Mouse (Mus musculus) G1E (cell line): ENCODE data around the gene Flad1. TPM values are rescaled to one million over a fixed set of nuclear protein-coding genes. Genes with fewer than 3 reads are reported as not detected.

ENCODE experiments used
- ATAC-seq: 2 replicates; pipeline ENCODE4 v1.8.0; 2016; ENCODE audit warnings: mild to moderate bottlenecking; ENCODE audit not compliant: insufficient number of reproducible peaks, poor library complexity, low FRiP score, severe bottlenecking; ENCODE audit errors: extremely low read depth
- DNase-seq: peaks from one replicate; pipeline ENCODE4 v3.0.0; 2012; ENCODE audit warnings: low spot score
- H3K27me3 ChIP-seq: 2 replicates; pipeline ENCODE4 v1.6.1; 2012; ENCODE audit warnings: mild to moderate bottlenecking, low read length, inconsistent platforms; ENCODE audit not compliant: insufficient read depth
- H3K36me3 ChIP-seq: replicated peaks from 2 replicates; pipeline ENCODE3; 2012; ENCODE audit warnings: mild to moderate bottlenecking, inconsistent platforms
- H3K4me1 ChIP-seq: 2 replicates; pipeline ENCODE4 v1.6.1; 2012; ENCODE audit warnings: low read depth, low read length, inconsistent platforms, mixed read lengths; ENCODE audit not compliant: insufficient read depth
- H3K4me3 ChIP-seq: 2 replicates; pipeline ENCODE4 v1.5.1; 2012; ENCODE audit warnings: low read depth, mild to moderate bottlenecking, inconsistent platforms, low read length, moderate library complexity, mixed read lengths
- H3K9me3 ChIP-seq: replicated peaks from 2 replicates; pipeline ENCODE4 v1.6.1; 2012; ENCODE audit warnings: inconsistent platforms
- CTCF ChIP-seq: IDR thresholded peaks from 2 replicates; pipeline ENCODE4 v1.5.1; 2012; ENCODE audit warnings: low read depth, low read length, inconsistent platforms, mixed read lengths
- GATA1 ChIP-seq: IDR thresholded peaks from 2 replicates; pipeline ENCODE4 v1.6.1; 2012; ENCODE audit warnings: borderline replicate concordance, low read length, inconsistent platforms, mixed read lengths
- GATA2 ChIP-seq: IDR thresholded peaks from 2 replicates; pipeline ENCODE4 v1.6.1; 2012; ENCODE audit warnings: low read depth, low read length, inconsistent platforms, borderline replicate concordance
- POLR2AphosphoS5 ChIP-seq: IDR thresholded peaks from 2 replicates; pipeline ENCODE4 v1.6.1; 2012; ENCODE audit warnings: low read depth, low read length, inconsistent platforms; ENCODE audit not compliant: insufficient replicate concordance
- TAL1 ChIP-seq: conservative IDR thresholded peaks from 2 replicates; pipeline ENCODE4 v1.6.1; 2012; ENCODE audit warnings: low read depth, low read length, inconsistent platforms, mixed read lengths
- polyA plus RNA-seq: library from polyadenylated mRNA; stranded (reverse); fragments of >175 nt; gene quantifications from 2 replicates; pipeline ENCODE4 v1.2.3, GENCODE M21; 2012
- total RNA-seq, 2 experiments: library from RNA; stranded (forward) in 1 of 2; stranded (reverse) in 1 of 2; fragments of 200-1000 nt in 1 of 2; fragments of >200 nt in 1 of 2; fragmentation: Nextera tagmentation in 1 of 2; gene quantifications; 2 replicates each; pipeline ENCODE4 v1.2.3; 2014 to 2017

Gene Flad1
- total and polyA plus RNA-seq, 3 experiments = 17.8 to 22.0 (median 18.0) TPM

DNA sequence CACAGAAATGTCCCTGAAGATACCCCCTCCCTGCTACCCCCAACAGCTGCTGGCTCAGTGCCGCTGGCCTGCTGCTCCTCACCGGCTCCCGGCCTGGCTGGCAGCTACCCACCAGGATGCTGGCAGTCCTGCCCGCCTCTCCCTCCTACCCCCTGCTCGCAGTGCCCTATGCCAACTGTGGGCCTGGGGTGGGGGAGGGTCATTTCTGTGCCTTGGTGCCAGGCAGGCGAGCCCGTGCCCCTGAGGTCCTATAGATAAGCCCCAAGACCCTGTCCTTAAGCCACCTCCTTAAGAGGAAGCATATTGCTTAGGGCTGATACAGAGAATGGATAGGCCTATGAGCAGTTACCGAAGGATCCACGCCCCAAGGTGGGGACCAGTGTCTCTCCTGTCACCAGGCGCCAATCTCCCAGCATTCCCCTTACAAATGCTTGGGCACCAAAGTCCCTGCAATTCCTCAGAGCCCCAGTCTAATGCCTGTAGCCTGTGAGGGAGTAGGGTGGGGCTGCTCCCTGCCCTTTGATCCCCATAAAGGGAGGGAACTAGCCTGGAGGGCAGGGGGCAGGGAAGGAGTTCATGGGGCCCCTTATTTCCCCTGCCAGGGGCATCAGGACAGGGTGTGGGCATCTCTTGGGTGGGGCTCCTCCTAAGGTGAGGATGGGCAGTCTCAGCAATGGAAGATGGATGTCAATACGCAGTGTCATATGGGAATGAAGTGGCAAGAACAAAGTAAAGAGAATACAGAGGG, 23.4 kb downstream of the Flad1 start:
- ATAC-seq = no peak
- Histone ChIP-seq H3K27me3 (no peaks in the 10 kb centered on the region), H3K36me3 (peaks cover 78% of the 10 kb centered on the region), H3K9me3 (no peaks in the 10 kb centered on the region), H3K4me3 (peak overlapping the region; percentile 64; the same call in 1 of the 2 replicates), H3K4me1 (peaks cover 95% of the 10 kb centered on the region)
- TF ChIP-seq GATA2 (no peak), GATA1 (no peak)
- DNase-seq = no peak

DNA sequence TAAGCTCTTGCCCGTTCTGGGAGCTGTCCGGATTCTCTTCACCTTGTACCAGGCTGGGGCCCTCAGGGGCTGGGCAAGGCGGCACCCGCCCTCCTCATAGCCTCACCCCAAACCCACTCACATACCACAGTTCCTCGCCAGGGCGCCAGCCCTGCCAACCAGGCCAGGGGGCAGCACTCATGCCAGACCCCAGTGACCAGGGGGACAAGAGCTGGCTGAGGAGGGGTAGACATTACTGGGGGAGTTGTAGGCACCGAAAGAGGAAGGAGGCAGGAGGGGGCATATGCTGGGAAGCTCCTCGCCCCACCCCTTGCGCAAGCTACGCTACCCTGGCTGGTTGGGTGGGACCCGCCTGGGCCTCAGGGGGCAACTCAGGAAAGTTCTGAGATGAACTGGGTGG, 24.0 kb downstream of the Flad1 start:
- Histone ChIP-seq H3K9me3 (no peaks in the 10 kb centered on the region), H3K4me1 (peaks cover 97% of the 10 kb centered on the region), H3K36me3 (peaks cover 85% of the 10 kb centered on the region), H3K27me3 (no peaks in the 10 kb centered on the region), H3K4me3 (peak overlapping the region; percentile 64; the same call in 1 of the 2 replicates)
- no peak for TF ChIP-seq GATA1
- TF ChIP-seq CTCF = no peak
- TF ChIP-seq POLR2AphosphoS5 = no peak
- TF ChIP-seq GATA2 = no peak
- no peak for TF ChIP-seq TAL1
- ATAC-seq (no peak), DNase-seq (no peak)

DNA sequence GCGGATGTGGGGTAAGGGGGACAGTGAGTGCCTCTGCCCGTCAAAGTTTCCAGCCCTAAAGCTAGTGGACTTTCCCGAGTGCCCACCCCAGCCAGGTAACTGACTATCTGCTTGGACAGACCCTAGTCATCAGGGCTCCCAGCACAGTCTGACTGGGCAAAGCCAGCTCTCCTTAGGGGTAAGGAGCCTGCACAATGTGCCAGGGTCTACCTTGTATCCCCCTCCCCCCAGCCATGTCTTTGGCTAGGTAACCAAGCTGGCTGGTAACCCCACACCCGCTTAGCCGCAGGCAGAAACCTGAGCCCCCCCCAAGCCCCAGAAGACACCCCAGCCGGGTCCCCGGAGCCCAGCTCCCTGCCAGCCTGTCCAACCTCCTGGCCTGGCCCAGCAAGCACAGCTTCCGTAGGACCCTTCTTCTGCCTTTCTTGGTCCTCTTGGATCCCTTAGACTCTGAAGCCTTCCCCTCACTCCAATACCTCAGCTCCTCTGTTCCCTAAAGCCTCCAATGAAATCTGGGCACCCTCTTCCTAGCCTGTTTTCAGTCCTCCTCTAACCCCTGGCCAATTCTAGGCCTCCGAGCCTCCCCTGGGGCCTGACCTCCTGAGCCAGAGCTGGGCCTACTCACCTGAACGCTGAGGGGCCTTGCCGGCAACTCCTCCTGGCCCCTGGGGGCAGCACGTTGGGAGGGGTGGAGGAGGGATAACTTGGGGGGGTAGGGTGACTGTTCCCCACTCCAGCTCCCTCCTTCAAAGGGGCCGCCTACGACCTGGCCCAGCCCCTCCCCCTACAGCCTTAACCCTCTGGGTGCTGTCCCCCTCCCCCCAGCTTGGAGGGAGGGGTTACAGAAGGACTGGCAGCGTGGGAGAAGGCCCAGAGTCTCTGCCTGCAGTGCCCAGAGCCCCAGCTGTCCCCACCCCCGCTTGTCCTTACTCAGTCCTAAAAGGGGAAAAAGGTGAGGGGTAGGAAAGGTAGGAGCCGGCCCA, 24.9 kb downstream of the Flad1 start:
- no peak for DNase-seq
- Histone ChIP-seq H3K4me3 (peak overlapping the region; percentile 64), H3K9me3 (no peaks in the 10 kb centered on the region), H3K4me1 (peaks cover 98% of the 10 kb centered on the region), H3K36me3 (peaks cover 94% of the 10 kb centered on the region), H3K27me3 (no peaks in the 10 kb centered on the region)
- TF ChIP-seq GATA2 (no peak), GATA1 (no peak), TAL1 (no peak)
- no peak for ATAC-seq

DNA sequence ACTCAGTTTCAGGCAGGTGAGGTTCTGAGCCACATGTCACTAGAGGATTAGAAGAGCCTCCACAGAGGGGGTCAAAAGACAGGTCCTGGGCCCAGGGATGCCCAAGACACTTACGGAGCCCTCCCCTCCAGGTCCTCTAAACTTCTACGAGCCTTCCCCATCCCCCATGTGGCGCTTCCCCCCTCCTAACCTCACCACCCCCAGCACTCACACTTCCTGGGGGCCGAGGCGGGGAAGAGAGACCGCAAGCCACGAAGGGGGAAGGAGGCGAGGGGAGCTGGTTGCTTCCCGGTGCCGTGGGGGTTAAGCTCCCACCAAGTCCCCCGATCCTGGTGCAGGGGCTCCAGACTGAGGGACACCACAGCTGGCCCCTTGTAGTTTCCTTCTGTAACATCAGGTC, 26.2 kb downstream of the Flad1 start:
- Histone ChIP-seq H3K4me3 (peak overlapping the region; percentile 64; the same call in 1 of the 2 replicates), H3K36me3 (peaks cover 98% of the 10 kb centered on the region), H3K27me3 (no peaks in the 10 kb centered on the region), H3K9me3 (no peaks in the 10 kb centered on the region), H3K4me1 (peaks cover 91% of the 10 kb centered on the region)
- no peak for DNase-seq
- ATAC-seq = peak; percentile 38; the same call in 1 of the 2 replicates
- TF ChIP-seq GATA1 (no peak), POLR2AphosphoS5 (no peak), TAL1 (no peak), CTCF (no peak), GATA2 (no peak)

DNA sequence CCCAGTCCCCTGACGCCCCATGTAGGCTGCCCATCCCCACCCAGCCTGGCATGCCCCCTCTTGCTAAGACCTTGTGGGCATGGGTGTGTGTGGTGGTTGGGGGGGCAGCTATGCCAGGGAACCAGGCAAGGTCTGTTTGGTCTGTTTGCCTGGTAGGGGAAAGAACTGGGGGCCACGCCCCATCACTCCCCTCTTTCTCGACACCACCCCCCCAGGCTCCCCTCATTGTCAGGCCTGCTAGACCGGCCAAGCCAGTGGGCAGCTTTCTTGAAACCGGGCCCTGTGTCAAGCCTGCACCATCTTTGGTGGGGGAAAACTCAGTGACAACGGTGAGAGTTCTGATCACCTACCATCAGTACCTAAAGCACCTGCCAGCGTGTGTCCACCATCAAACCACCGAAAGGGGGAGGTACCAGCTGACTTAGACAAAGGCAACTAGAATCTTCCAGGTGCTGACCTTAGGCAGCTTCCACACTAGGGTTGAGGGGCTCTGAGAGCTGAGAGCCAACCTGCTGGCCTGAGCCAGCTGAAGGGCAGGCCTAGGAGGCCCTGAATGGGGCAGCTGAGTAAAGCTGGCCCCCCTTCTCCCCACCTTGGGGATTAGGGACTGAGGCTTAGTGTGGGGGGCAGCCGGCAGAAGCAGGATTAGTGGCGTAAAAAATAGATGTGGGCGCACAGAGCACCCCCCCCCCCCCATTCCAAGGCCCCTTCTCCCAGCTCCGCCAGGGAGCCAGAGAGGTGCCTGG, 27.2 kb downstream of the Flad1 start:
- Histone ChIP-seq H3K4me3 (peak overlapping the region; percentile 64; the same call in 1 of the 2 replicates), H3K27me3 (no peaks in the 10 kb centered on the region), H3K36me3 (peaks cover 98% of the 10 kb centered on the region), H3K4me1 (peaks cover 85% of the 10 kb centered on the region), H3K9me3 (no peaks in the 10 kb centered on the region)
- ATAC-seq = no peak
- TF ChIP-seq GATA1 (no peak), POLR2AphosphoS5 (no peak), TAL1 (no peak), GATA2 (no peak), CTCF (no peak)
- no peak for DNase-seq

DNA sequence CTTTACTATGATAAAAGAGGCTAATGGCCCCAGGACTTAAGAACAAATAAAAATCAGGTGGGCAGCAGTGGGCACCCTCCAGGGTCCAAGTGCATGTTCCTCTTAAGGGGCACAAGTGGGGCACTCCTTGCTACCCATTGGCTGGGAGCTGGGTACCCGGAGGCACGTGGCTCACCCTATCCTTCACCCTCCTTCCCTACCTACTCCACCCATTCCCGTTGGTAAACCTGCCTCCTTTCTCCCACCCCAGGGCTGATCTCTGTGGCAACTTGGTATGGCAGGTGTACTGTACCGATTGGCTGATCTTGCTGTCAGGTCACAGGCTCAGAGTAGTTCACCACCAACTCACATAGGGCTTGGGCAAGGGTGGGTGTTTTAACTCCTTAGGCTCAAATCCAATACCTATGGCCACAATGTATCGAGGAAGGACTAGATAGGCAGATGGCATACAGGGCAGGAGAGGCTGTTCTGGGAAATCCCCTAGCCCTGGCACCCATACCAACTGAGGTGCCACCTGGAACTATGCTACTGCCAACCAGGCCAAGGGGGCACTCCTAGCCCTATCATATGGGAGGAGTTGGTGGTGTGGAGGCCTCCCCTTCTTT, 27.9 kb downstream of the Flad1 start:
- peaks cover 100% of the 10 kb centered on the region for H3K36me3 ChIP-seq
- no peak overlapping the region for H3K4me3 ChIP-seq
- no peaks in the 10 kb centered on the region for H3K9me3 ChIP-seq
- no peak for DNase-seq
- no peak for TF ChIP-seq TAL1
- no peak for TF ChIP-seq GATA2
- TF ChIP-seq GATA1 = no peak
- TF ChIP-seq CTCF = no peak
- no peak for TF ChIP-seq POLR2AphosphoS5
- no peak for ATAC-seq
- no peaks in the 10 kb centered on the region for H3K27me3 ChIP-seq
- peaks cover 84% of the 10 kb centered on the region for H3K4me1 ChIP-seq
